Mouse (Mus musculus) kidney, adult 2 months (tissue): ENCODE measurements around the gene Acap2.

Experiments used
- CTCF ChIP-seq: fragments of 200-500 bp; conservative IDR thresholded peaks from 2 replicates; pipeline ENCODE4 v1.5.1; 2011; ENCODE audit warnings: low read depth, mild to moderate bottlenecking, control low read depth, low read length, moderate library complexity, mixed read lengths; ENCODE audit not compliant: insufficient read depth, insufficient read length
- POLR2A ChIP-seq: fragments of 200-500 bp; IDR thresholded peaks from one replicate; pipeline ENCODE4 v1.6.1; 2011; ENCODE audit warnings: low read depth, low read length, control low read depth

- no peak for TF ChIP-seq CTCF
- TF ChIP-seq POLR2A = no peak
These were observed 107.0 kb downstream of the Acap2 start for GRCm38 (mm10) chr16:31094036-31094435.
